Mouse (Mus musculus) gastrocnemius, postnatal 36 days (tissue): ENCODE results near the gene Ptpn3. TPM values are rescaled to one million over a fixed set of nuclear protein-coding genes. Genes with fewer than 3 reads are reported as not detected.

Experiments
- DNase-seq, 2 experiments: peaks; one replicate each; pipeline ENCODE4 v3.0.0; 2022
- intact Hi-C: fragments of 180-260 bp; cut with DNase I; formaldehyde crosslinking; loops from one replicate; pipeline ENCODE4 v1.15.1; 2025
- total RNA-seq, 2 experiments: library from RNA; stranded (reverse); gene quantifications; 2 replicates each; pipeline ENCODE4 v1.2.3; 2021

The Ptpn3 gene
- total RNA-seq, 2 experiments from 2014 or later = 37.5 to 41.5 TPM

GRCm38 (mm10) chr4:57143026-57143937, 158.4 kb downstream of the Ptpn3 start, which contains the start of gene Epb41l4b:
Gene Epb41l4b, minus strand, starts transcription at chr4:57143437.
- peak; percentile 55 to 67 for DNase-seq
- intact Hi-C loops = loop anchor here (2.0 to 5.0 kb wide), 2 partner anchors 78 to 126 kb away; no protein-coding TSS in a partner anchor

- intact Hi-C loops = loop anchor here (2.0 to 5.0 kb wide), 2 partner anchors 78 to 125 kb away; no protein-coding TSS in a partner anchor
- no peak for DNase-seq
Observed at GRCm38 (mm10) chr4:57142374-57143025, 159.1 kb downstream of the Ptpn3 start.

GRCm38 (mm10) chr4:57141908-57142361, 159.7 kb downstream of the Ptpn3 start:
- DNase-seq = no peak
- intact Hi-C loops = loop anchor here (2.0 to 5.0 kb wide), 2 partner anchors 77 to 125 kb away; no protein-coding TSS in a partner anchor

GRCm38 (mm10) chr4:57140992-57141717, 160.5 kb downstream of the Ptpn3 start:
- intact Hi-C loops = loop anchor here (5.0 kb wide), 1 partner anchor 124 kb away; no protein-coding TSS in a partner anchor
- no peak for DNase-seq

Other genes starting within 250 kb of the Ptpn3 start
- 1 to 10 TPM; 1.9 to 2.2 TPM for gene Epb41l4b, start 158.4 kb downstream of the Ptpn3 start, total RNA-seq
- gene Palm2, start 132.4 kb upstream of the Ptpn3 start, total RNA-seq = 1 to 10 TPM in 1 of 2 experiments, under 1 TPM in 1; 0.26 to 1.6 TPM